Comparison of ENCODE assay signal across 9 mouse cellular contexts in genomic region chr3:95312623-95313022, GRCm38 (mm10). TPM values are rescaled to one million over a fixed set of nuclear protein-coding genes. Genes with fewer than 3 reads are reported as not detected.
DNase-seq lines count a peak whose midpoint lies in the region; ATAC-seq and TF ChIP-seq lines count a peak whose summit lies in the region.
"Had no signal": no experiment of that assay in that cellular context is flagged by ENCODE, and none has a peak within 500 bp of the region (broad histone marks: within the 10 kb centered on the region; RNA-seq: fewer than 3 reads in every experiment).

No protein-coding gene starts in this region.

- TF ChIP-seq CTCF in bone marrow, adult 2 months (IDR thresholded peaks at IDR 0.05; ENCODE audit: control insufficient read depth, insufficient read depth, low read length), result no peak
- TF ChIP-seq CTCF in left cerebral cortex, adult 2 months (IDR thresholded peaks at IDR 0.05), result no peak

- H3K36me3 ChIP-seq in liver, embryonic 16.5 days (ENCODE audit: control insufficient read depth, insufficient read depth), result no peaks in the 10 kb centered on the region
- no peaks in the 10 kb centered on the region for H3K36me3 ChIP-seq in hindbrain, embryonic 12.5 days

- no peak overlapping the region for H3K4me3 ChIP-seq in bone marrow, adult 2 months (replicated peaks; ENCODE audit: control insufficient read depth, low read depth, low read length)
- H3K4me3 ChIP-seq in liver, embryonic 16.5 days (ENCODE audit: low read depth, low read length), result peak overlapping the region; percentile 90
- H3K4me3 ChIP-seq in hindbrain, embryonic 12.5 days, result no peak overlapping the region
- no peak overlapping the region for H3K4me3 ChIP-seq in left cerebral cortex, adult 2 months

- no peak for TF ChIP-seq POLR2A in bone marrow, adult 2 months (IDR thresholded peaks at IDR 0.05; ENCODE audit: borderline replicate concordance, control insufficient read depth, low read depth, low read length)

- 3% methylated on average over 6 of the region's 6 CpGs for WGBS in bone marrow, adult 2 months
- WGBS in liver, embryonic 16.5 days (ENCODE audit: insufficient replicate concordance), result 12% methylated on average over 6 of the region's 6 CpGs
- WGBS in hindbrain, embryonic 12.5 days, result 82% methylated on average over 6 of the region's 6 CpGs

- H3K9ac ChIP-seq in liver, embryonic 16.5 days (ENCODE audit: low read depth, low read length), result peak overlapping the region; percentile 97
- no peak overlapping the region for H3K9ac ChIP-seq in hindbrain, embryonic 12.5 days

- H3K27ac ChIP-seq in bone marrow, adult 2 months (ENCODE audit: control insufficient read depth, insufficient read depth, low read depth, low read length, poor library complexity), result peak overlapping the region; percentile 51
- peak overlapping the region; percentile 91 for H3K27ac ChIP-seq in liver, embryonic 16.5 days (ENCODE audit: low read length)
- H3K27ac ChIP-seq in hindbrain, embryonic 12.5 days, result no peak overlapping the region
- H3K27ac ChIP-seq in left cerebral cortex, adult 2 months, result no peak overlapping the region

- H3K27me3 ChIP-seq in liver, embryonic 16.5 days (ENCODE audit: control insufficient read depth, insufficient read depth, low read depth, low read length), result no peaks in the 10 kb centered on the region
- no peaks in the 10 kb centered on the region for H3K27me3 ChIP-seq in hindbrain, embryonic 12.5 days

- peaks cover 8% of the 10 kb centered on the region; the same call in 1 of the 2 replicates for H3K4me1 ChIP-seq in bone marrow, adult 2 months (ENCODE audit: control insufficient read depth, insufficient read depth, low read length)
- peaks cover 57% of the 10 kb centered on the region for H3K4me1 ChIP-seq in liver, embryonic 16.5 days (ENCODE audit: control insufficient read depth, low read depth, low read length)
- peaks cover 22% of the 10 kb centered on the region for H3K4me1 ChIP-seq in hindbrain, embryonic 12.5 days

- peak; percentile 33 for ATAC-seq in liver, embryonic 16.5 days (ENCODE audit: low read depth)
- no peak for ATAC-seq in hindbrain, embryonic 12.5 days (ENCODE audit: low FRiP score)

- DNase-seq in adrenal gland, adult (ENCODE audit: inconsistent age in 2 of 2, low spot score in 1 of 2), result peak; percentile 85 to 91
- no peak for DNase-seq in adrenal gland, postnatal 4 days (ENCODE audit: low spot score in 2 of 2)
- peak; percentile 89 for DNase-seq in 3T3-L1 (ENCODE audit: low read depth, low spot score)
- DNase-seq in right cerebral cortex, adult 18-20 months, result no peak
- no peak for DNase-seq in left cerebral cortex, adult 2 months (ENCODE audit: extremely low spot score in 1 of 2, low spot score in 2 of 2)
- DNase-seq: left cerebral cortex, postnatal 4 days had no signal

- intact Hi-C loops in left cerebral cortex, adult 2 months (cut with DNase I), result loop anchor here (2.0 kb wide), 1 partner anchor 30 kb away; the partner anchor contains the start of gene Prune1

- H3K4me2 ChIP-seq in liver, embryonic 16.5 days (ENCODE audit: low read depth, low read length), result peak overlapping the region; percentile 97
- no peak overlapping the region for H3K4me2 ChIP-seq in hindbrain, embryonic 12.5 days (replicated peaks)

- no peaks in the 10 kb centered on the region for H3K9me3 ChIP-seq in liver, embryonic 16.5 days (replicated peaks; ENCODE audit: control insufficient read depth, low read length)
- H3K9me3 ChIP-seq in hindbrain, embryonic 12.5 days (replicated peaks), result no peaks in the 10 kb centered on the region

RNA-seq across cellular contexts. Expression of gene Cers2, which starts 2.0 kb away (rescaled TPM):
- 100 to 1,000 TPM; 145 to 147 TPM for total RNA-seq in adrenal gland, postnatal 4 days (2021)
- polyA plus RNA-seq in bone marrow, adult 2 months (2011; ENCODE audit: insufficient read depth, insufficient read length, low replicate concordance, missing spikeins), result 70.3 and 159 TPM in 2 replicates
- polyA plus RNA-seq in liver, embryonic 16.5 days (2015; fragmentation: Nextera tagmentation; extraction: Ambion mirVana), result 111 and 117 TPM in 2 replicates
- 115 TPM in 2 replicates for polyA plus RNA-seq in hindbrain, embryonic 12.5 days (2016; fragmentation: Nextera tagmentation; extraction: Ambion mirVana)
- total RNA-seq in left cerebral cortex, adult 2 months (2021), result 10 to 100 TPM; 37.4 to 42.2 TPM

RNA-seq across cellular contexts. Expression of gene Anxa9, which starts 5.6 kb away (rescaled TPM):
- 1 to 10 TPM; 1.1 to 1.3 TPM for total RNA-seq in adrenal gland, postnatal 4 days (2021)
- 3.8 and 4.3 TPM in 2 replicates for polyA plus RNA-seq in bone marrow, adult 2 months (2011; ENCODE audit: insufficient read depth, insufficient read length, low replicate concordance, missing spikeins)
- 2.2 and 2.5 TPM in 2 replicates for polyA plus RNA-seq in liver, embryonic 16.5 days (2015; fragmentation: Nextera tagmentation; extraction: Ambion mirVana)
- polyA plus RNA-seq in hindbrain, embryonic 12.5 days (2016; fragmentation: Nextera tagmentation; extraction: Ambion mirVana), result 0.87 and 1.1 TPM in 2 replicates
- total RNA-seq in left cerebral cortex, adult 2 months (2021), result under 1 TPM; 0.61 to 1.00 TPM

RNA-seq across cellular contexts. Expression of gene Prune1, which starts 30.7 kb away (rescaled TPM):
- 10 to 100 TPM; 31.6 to 32.7 TPM for total RNA-seq in adrenal gland, postnatal 4 days (2021)
- polyA plus RNA-seq in bone marrow, adult 2 months (2011; ENCODE audit: insufficient read depth, insufficient read length, low replicate concordance, missing spikeins), result 8.3 and 12.4 TPM in 2 replicates
- polyA plus RNA-seq in liver, embryonic 16.5 days (2015; fragmentation: Nextera tagmentation; extraction: Ambion mirVana), result 8.8 and 9.5 TPM in 2 replicates
- polyA plus RNA-seq in hindbrain, embryonic 12.5 days (2016; fragmentation: Nextera tagmentation; extraction: Ambion mirVana), result 37.0 and 37.9 TPM in 2 replicates
- 10 to 100 TPM; 22.1 to 23.5 TPM for total RNA-seq in left cerebral cortex, adult 2 months (2021)

RNA-seq across cellular contexts. Expression of gene Mindy1, which starts 31.5 kb away (rescaled TPM):
- 100 to 1,000 TPM; 127 to 130 TPM for total RNA-seq in adrenal gland, postnatal 4 days (2021)
- 50.3 and 67.0 TPM in 2 replicates for polyA plus RNA-seq in bone marrow, adult 2 months (2011; ENCODE audit: insufficient read depth, insufficient read length, low replicate concordance, missing spikeins)
- polyA plus RNA-seq in liver, embryonic 16.5 days (2015; fragmentation: Nextera tagmentation; extraction: Ambion mirVana), result 21.5 and 23.2 TPM in 2 replicates
- 45.7 and 51.1 TPM in 2 replicates for polyA plus RNA-seq in hindbrain, embryonic 12.5 days (2016; fragmentation: Nextera tagmentation; extraction: Ambion mirVana)
- total RNA-seq in left cerebral cortex, adult 2 months (2021), result 10 to 100 TPM; 19.9 to 21.5 TPM

RNA-seq across cellular contexts. Expression of gene Setdb1, which starts 44.4 kb away (rescaled TPM):
- 10 to 100 TPM; 39.0 to 41.1 TPM for total RNA-seq in adrenal gland, postnatal 4 days (2021)
- polyA plus RNA-seq in bone marrow, adult 2 months (2011; ENCODE audit: insufficient read depth, insufficient read length, low replicate concordance, missing spikeins), result 13.9 and 27.0 TPM in 2 replicates
- 12.2 and 13.0 TPM in 2 replicates for polyA plus RNA-seq in liver, embryonic 16.5 days (2015; fragmentation: Nextera tagmentation; extraction: Ambion mirVana)
- polyA plus RNA-seq in hindbrain, embryonic 12.5 days (2016; fragmentation: Nextera tagmentation; extraction: Ambion mirVana), result 56.3 and 62.9 TPM in 2 replicates
- total RNA-seq in left cerebral cortex, adult 2 months (2021), result 10 to 100 TPM; 35.7 to 37.2 TPM

Comparison
In these comparisons a context has a peak if more than half of its experiments do, and no peak if none do; other contexts are left out.
1. DNase-seq: peak in adrenal gland, adult (2 of 2) and 3T3-L1 (single experiment); none in adrenal gland, postnatal 4 days (0 of 2), right cerebral cortex, adult 18-20 months (single experiment) and left cerebral cortex, adult 2 months (0 of 2).
2. H3K27ac ChIP-seq: peak in bone marrow, adult 2 months (single experiment) and liver, embryonic 16.5 days (single experiment); none in hindbrain, embryonic 12.5 days (single experiment) and left cerebral cortex, adult 2 months (single experiment).